Mouse (Mus musculus) brain, embryonic 14.5 days (tissue): Measurements from ENCODE around the gene Hsd17b13. TPM values are rescaled to one million over a fixed set of nuclear protein-coding genes. Genes with fewer than 3 reads are reported as not detected.
"Not testable (repeated sequence)": the region's sequence is repeated elsewhere in the genome, so short reads cannot be mapped to it uniquely, and the experiment has no call there.

Source experiments
- DNase-seq: peaks from one replicate; pipeline ENCODE4 v3.0.0-alpha.2; 2011; ENCODE audit warnings: low read depth
- CTCF ChIP-seq: fragments of 200-500 bp; IDR thresholded peaks from 2 replicates; pipeline ENCODE4 v1.5.1; 2012; ENCODE audit warnings: inconsistent platforms, mild to moderate bottlenecking, moderate library complexity, borderline replicate concordance; ENCODE audit not compliant: insufficient read depth, insufficient read length; ENCODE audit errors: extremely low read depth
- POLR2A ChIP-seq: fragments of 200-500 bp; IDR thresholded peaks from 2 replicates; pipeline ENCODE4 v1.6.1; 2012; ENCODE audit warnings: mild to moderate bottlenecking, inconsistent platforms, borderline replicate concordance; ENCODE audit not compliant: poor library complexity, insufficient read depth, insufficient read length, severe bottlenecking; ENCODE audit errors: extremely low read depth
- polyA plus RNA-seq: library from polyadenylated mRNA; depleted of rRNA; stranded (reverse); fragments of >200 nt; gene quantifications from 2 replicates; pipeline ENCODE4 v1.2.3, GENCODE M21; 2012; rRNA removed

Hsd17b13 gene
- polyA plus RNA-seq = not detected in 2 replicates

GRCm38 (mm10) chr5:103977297-103977696 lies at the start of gene Hsd17b13:
TSS of gene Hsd17b13 (minus strand) at chr5:103977410.
- TF ChIP-seq CTCF = no peak
- TF ChIP-seq POLR2A = no peak
- no peak for DNase-seq

- TF ChIP-seq CTCF (no peak), POLR2A (no peak)
- no peak for DNase-seq
Observed at GRCm38 (mm10) chr5:104025245-104025854, 48.1 kb upstream of the Hsd17b13 start.

- no peak for DNase-seq
- TF ChIP-seq CTCF (no peak), POLR2A (no peak)
Observed at GRCm38 (mm10) chr5:104024762-104025161, 47.6 kb upstream of the Hsd17b13 start.

GRCm38 (mm10) chr5:104024193-104024592 lies 47.0 kb upstream of the Hsd17b13 start:
- not testable (repeated sequence) for DNase-seq

GRCm38 (mm10) chr5:104023289-104024020 lies 46.2 kb upstream of the Hsd17b13 start:
- no peak for DNase-seq
- no peak for TF ChIP-seq CTCF

- TF ChIP-seq POLR2A (no peak), CTCF (no peak)
Observed at GRCm38 (mm10) chr5:104022558-104022957, 45.3 kb upstream of the Hsd17b13 start.

GRCm38 (mm10) chr5:104021597-104022378 lies 44.6 kb upstream of the Hsd17b13 start, which contains the start of gene Hsd17b11:
TSS of gene Hsd17b11 (minus strand) at chr5:104021919.
- TF ChIP-seq POLR2A (no peak), CTCF (no peak)

More at GRCm38 (mm10) chr5:104022558-104022957, 45.3 kb upstream of the Hsd17b13 start:
- DNase-seq = no peak

GRCm38 (mm10) chr5:104011419-104011818 lies 34.2 kb upstream of the Hsd17b13 start:
- DNase-seq = no peak
- TF ChIP-seq CTCF (no peak), POLR2A (no peak)

More at GRCm38 (mm10) chr5:104021597-104022378, 44.6 kb upstream of the Hsd17b13 start, which contains the start of gene Hsd17b11:
- DNase-seq = peak; percentile 82

GRCm38 (mm10) chr5:104010261-104010660 lies 33.1 kb upstream of the Hsd17b13 start:
- DNase-seq = no peak
- no peak for TF ChIP-seq CTCF

- DNase-seq = no peak
- TF ChIP-seq POLR2A = no peak
- TF ChIP-seq CTCF = no peak
Observed at GRCm38 (mm10) chr5:104009421-104009820, 32.2 kb upstream of the Hsd17b13 start.

GRCm38 (mm10) chr5:104007801-104008200 lies 30.6 kb upstream of the Hsd17b13 start:
- no peak for DNase-seq
- TF ChIP-seq POLR2A = no peak
- TF ChIP-seq CTCF = no peak

- DNase-seq = no peak
- TF ChIP-seq CTCF (no peak), POLR2A (no peak)
Observed at GRCm38 (mm10) chr5:104006811-104007210, 29.6 kb upstream of the Hsd17b13 start.

- DNase-seq = no peak
- TF ChIP-seq POLR2A = no peak
- TF ChIP-seq CTCF = no peak
Observed at GRCm38 (mm10) chr5:104003955-104004354, 26.7 kb upstream of the Hsd17b13 start.
